Mouse (Mus musculus) neural tube, embryonic 11.5 days (tissue): Measurements from ENCODE around the gene Slit3. TPM values are rescaled to one million over a fixed set of nuclear protein-coding genes. Genes with fewer than 3 reads are reported as not detected.

ENCODE experiments used
- ATAC-seq: fragments of 200-750 bp; cut with Nextera tagmentation; 2 replicates; pipeline ENCODE4 v1.8.0; 2017; ENCODE audit warnings: moderate number of reproducible peaks, mild to moderate bottlenecking, moderate TSS enrichment, moderate library complexity; ENCODE audit not compliant: insufficient read depth, low FRiP score, low TSS enrichment
- DNase-seq: peaks from one replicate; pipeline ENCODE4 v3.0.0-alpha.2; 2015; ENCODE audit warnings: low spot score
- H3K27ac ChIP-seq: fragments of 300-500 bp; sonication (generic); 2 replicates; pipeline ENCODE4 v1.5.1; 2014; ENCODE audit warnings: low read depth, mild to moderate bottlenecking, low read length
- H3K27me3 ChIP-seq: fragments of 300-500 bp; sonication (generic); 2 replicates; pipeline ENCODE4 v1.6.1; 2014; ENCODE audit warnings: mild to moderate bottlenecking, low read length, mixed read lengths; ENCODE audit not compliant: control insufficient read depth, insufficient read depth
- H3K36me3 ChIP-seq: fragments of 300-500 bp; sonication (generic); 2 replicates; pipeline ENCODE4 v1.6.1; 2014; ENCODE audit warnings: mild to moderate bottlenecking, low read length, moderate library complexity, mixed read lengths; ENCODE audit not compliant: control insufficient read depth, insufficient read depth
- H3K4me1 ChIP-seq: fragments of 300-500 bp; sonication (generic); 2 replicates; pipeline ENCODE4 v1.6.1; 2014; ENCODE audit warnings: low read length, mixed read lengths; ENCODE audit not compliant: control insufficient read depth, insufficient read depth
- H3K4me2 ChIP-seq: fragments of 300-500 bp; sonication (generic); 2 replicates; pipeline ENCODE4 v1.6.1; 2014; ENCODE audit warnings: low read depth, mild to moderate bottlenecking, moderate library complexity
- H3K4me3 ChIP-seq: fragments of 300-500 bp; sonication (generic); 2 replicates; pipeline ENCODE4 v1.5.1; 2014; ENCODE audit warnings: low read depth, low read length
- H3K9ac ChIP-seq: fragments of 300-500 bp; sonication (generic); 2 replicates; pipeline ENCODE4 v1.6.1; 2014; ENCODE audit warnings: mild to moderate bottlenecking, low read length
- H3K9me3 ChIP-seq: fragments of 300-500 bp; sonication (generic); 2 replicates; pipeline ENCODE4 v1.6.1; 2016; ENCODE audit warnings: low read length; ENCODE audit not compliant: control insufficient read depth
- WGBS: fragments of 180-500 bp; shearing (Covaris S2); extraction: QIAGEN DNeasy Blood & Tissue Kit; methylation state at CpG from one replicate; pipeline ENCODE4 v1.1.7; 2014; 5-methylcytosine and 5-hydroxymethylcytosine counted together
- polyA plus RNA-seq: library from polyadenylated mRNA; unstranded; fragments of >200 nt; fragmentation: Nextera tagmentation; extraction: Ambion mirVana; gene quantifications from 2 replicates; pipeline ENCODE4 v1.2.1, GENCODE M21; 2014

Gene Slit3
- polyA plus RNA-seq, 1 experiment from 2014 or later: 41.3 TPM

DNA sequence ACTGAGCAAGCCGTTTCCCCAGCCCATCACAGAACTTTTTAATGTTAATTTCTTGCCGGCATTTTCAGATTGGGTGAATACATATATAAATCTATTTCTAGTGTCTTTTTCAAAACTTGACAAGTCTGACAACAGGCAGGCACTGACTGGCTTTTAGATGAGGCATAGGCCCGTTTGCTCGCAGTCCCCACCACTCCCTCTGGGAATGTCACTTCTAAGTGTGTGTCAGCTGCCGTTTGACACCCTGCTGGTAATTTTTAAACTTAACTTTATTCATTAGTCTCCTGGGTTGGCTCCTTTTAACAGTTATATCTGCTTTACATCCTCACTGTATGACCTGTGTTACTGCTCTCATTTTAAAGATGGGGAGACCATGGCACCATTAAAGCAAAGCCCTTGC lies 21.2 kb downstream of the Slit3 start:
- Histone ChIP-seq H3K36me3 (no peaks in the 10 kb centered on the region), H3K4me2 (no peak overlapping the region), H3K4me1 (no peaks in the 10 kb centered on the region), H3K9ac (no peak overlapping the region), H3K4me3 (no peak overlapping the region), H3K27ac (no peak overlapping the region), H3K27me3 (no peaks in the 10 kb centered on the region), H3K9me3 (no peaks in the 10 kb centered on the region)
- DNase-seq (no peak), ATAC-seq (no peak)
- WGBS: 72% methylated on average over 5 of the region's 5 CpGs

DNA sequence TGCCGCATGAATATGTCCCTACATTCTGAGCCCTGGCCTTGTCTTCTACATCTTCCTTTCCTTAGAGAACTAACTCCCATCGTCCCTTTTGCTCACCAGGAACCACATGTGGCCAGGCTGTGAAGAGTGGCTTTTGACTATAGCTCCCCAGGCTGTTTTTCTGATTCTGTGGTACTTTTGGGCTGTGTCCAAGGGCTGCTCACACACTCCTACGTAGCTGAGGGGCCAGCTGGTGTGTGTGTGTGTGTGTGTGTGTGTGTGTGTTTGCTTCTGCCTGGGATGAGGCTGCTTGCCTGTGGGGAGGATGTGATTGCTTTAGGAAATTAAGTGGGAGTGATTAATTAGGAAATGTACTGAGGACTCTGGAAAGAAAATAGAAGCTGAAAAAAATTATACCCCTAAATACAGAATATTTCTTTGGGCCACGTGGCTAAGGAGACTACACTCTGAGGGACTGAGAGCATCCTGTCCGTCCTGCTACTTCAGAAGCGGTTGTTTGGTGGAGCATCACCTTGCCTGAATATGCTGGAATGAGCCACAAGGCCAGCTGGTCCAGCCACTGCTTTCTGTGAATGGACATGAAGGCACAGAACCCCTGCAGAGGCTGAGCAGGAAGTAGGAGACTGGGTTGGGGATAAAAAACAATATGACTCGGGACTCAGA lies 21.8 kb downstream of the Slit3 start:
- no peaks in the 10 kb centered on the region for H3K4me1 ChIP-seq
- no peaks in the 10 kb centered on the region for H3K36me3 ChIP-seq
- H3K27ac ChIP-seq: no peak overlapping the region
- ATAC-seq: no peak
- no peak overlapping the region for H3K4me3 ChIP-seq
- DNase-seq: no peak
- WGBS: 75% methylated on average over 7 of the region's 7 CpGs
- no peaks in the 10 kb centered on the region for H3K9me3 ChIP-seq
- H3K9ac ChIP-seq: no peak overlapping the region
- no peaks in the 10 kb centered on the region for H3K27me3 ChIP-seq
- no peak overlapping the region for H3K4me2 ChIP-seq

DNA sequence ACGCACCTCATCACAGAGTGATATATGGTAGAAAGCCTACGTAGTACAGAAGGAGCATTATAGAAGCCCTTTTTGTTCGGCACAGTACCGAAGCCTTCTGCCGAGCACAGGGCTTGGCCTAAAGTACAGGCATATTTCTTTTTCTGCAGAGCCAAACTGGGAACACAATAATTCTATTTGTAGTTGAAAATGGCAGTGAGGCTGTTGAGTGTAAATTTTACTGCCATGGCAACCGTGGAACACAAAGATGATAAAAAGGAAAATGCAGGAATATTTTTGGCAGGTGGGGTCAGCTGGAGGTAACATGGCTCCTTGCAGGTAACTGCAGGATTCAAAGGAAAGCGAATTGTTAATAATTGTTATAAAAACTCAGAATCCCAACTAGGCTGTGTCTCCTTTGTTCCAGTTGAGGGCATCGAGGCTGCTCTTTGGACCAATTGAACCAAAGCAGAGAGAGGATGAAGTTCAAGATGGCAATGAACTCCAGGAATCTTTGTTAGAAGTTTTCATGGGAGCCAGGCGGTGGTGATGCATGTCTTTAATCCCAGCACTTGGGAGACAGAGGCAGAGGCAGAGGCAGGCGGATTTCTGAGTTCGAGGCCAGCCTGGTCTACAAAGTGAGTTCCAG lies 26.9 kb downstream of the Slit3 start:
- no peak for DNase-seq
- Histone ChIP-seq H3K27me3 (0 out of 2 replicates have a peak, but pooled peaks cover 3% of the 10 kb centered on the region), H3K4me3 (no peak overlapping the region), H3K4me1 (peaks cover 10% of the 10 kb centered on the region; the same call in 1 of the 2 replicates), H3K4me2 (no peak overlapping the region), H3K27ac (no peak overlapping the region), H3K36me3 (no peaks in the 10 kb centered on the region), H3K9ac (no peak overlapping the region), H3K9me3 (no peaks in the 10 kb centered on the region)
- no peak for ATAC-seq
- 87% methylated on average over 11 of the region's 11 CpGs for WGBS

DNA sequence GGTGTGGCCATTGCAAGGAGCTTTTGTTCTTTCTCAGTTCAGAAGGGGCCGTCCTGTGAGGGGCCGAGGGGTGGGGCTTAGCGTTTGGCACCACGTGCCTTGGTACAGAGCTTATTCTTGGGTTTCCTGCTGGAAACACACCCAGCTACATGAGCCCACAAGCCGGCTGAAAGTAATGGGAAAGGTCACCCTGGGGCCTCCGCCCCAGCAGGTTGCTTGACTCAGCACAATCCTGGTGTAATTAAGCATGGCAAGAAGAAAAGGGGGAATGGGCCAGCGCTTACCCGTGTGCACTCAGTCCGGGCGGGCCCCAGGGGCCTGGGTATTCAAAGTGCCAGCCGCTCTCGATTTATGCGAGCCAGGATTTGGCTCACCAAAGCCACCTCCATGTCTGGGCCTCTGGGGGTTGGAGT lies 30.5 kb downstream of the Slit3 start:
- peak; percentile 82 for DNase-seq
- Histone ChIP-seq H3K4me3 (no peak overlapping the region), H3K27me3 (peaks cover 6% of the 10 kb centered on the region; the same call in 1 of the 2 replicates), H3K4me2 (peak overlapping the region; percentile 28), H3K36me3 (no peaks in the 10 kb centered on the region), H3K27ac (no peak overlapping the region), H3K4me1 (peaks cover 10% of the 10 kb centered on the region; the same call in 1 of the 2 replicates), H3K9me3 (no peaks in the 10 kb centered on the region), H3K9ac (no peak overlapping the region)
- peak; percentile 97 for ATAC-seq
- 10% methylated on average over 13 of the region's 13 CpGs for WGBS

DNA sequence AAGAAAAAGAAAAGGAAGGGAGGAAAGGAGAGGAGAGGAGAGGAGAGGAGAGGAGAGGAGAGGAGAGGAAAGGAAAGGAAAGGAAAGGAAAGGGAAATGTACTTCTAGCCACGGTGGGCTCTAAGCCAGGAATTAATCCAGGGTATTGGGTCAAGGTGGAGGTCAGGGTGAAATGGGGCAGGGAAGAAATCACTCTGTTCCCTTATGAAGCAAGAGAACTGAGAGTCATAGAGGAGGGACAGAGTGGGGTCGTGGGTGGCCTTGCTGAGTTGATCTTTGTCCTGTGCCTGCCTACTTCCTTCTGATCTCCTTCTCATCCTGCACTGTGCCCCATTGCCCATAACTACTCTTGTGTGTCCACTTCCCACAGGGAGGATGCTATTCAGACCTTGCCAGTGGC lies 31.9 kb downstream of the Slit3 start:
- no peaks in the 10 kb centered on the region for H3K9me3 ChIP-seq
- ATAC-seq (no peak), DNase-seq (no peak)
- peaks cover 6% of the 10 kb centered on the region; the same call in 1 of the 2 replicates for H3K27me3 ChIP-seq
- H3K4me2 ChIP-seq: no peak overlapping the region
- H3K36me3 ChIP-seq: no peaks in the 10 kb centered on the region
- H3K9ac ChIP-seq: no peak overlapping the region
- no peak overlapping the region for H3K27ac ChIP-seq
- whole genome bisulfite sequencing: 68% methylated on average over 2 of the region's 2 CpGs
- H3K4me3 ChIP-seq: no peak overlapping the region
- peaks cover 10% of the 10 kb centered on the region; the same call in 1 of the 2 replicates for H3K4me1 ChIP-seq

DNA sequence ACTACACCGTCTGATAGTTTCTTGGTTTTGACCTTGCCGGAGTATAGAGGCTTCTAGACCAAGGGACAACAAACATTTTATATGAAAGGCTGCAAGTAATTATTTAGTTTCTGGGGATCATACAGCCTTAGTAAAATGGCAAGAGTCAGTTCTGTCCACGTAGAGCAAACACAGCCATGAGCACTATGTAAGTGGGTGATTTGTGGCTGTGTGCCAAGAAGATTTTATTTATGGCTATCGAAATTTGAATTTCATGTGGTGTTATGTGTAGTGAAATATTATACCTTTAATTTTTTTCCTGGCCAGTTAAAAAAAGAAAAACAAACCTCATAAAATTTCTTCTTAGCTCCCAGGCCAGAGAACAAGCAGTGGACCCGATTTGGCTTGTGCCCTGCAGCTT lies 33.4 kb downstream of the Slit3 start:
- peaks cover 6% of the 10 kb centered on the region; the same call in 1 of the 2 replicates for H3K27me3 ChIP-seq
- ATAC-seq: no peak
- no peak overlapping the region for H3K4me2 ChIP-seq
- peaks cover 10% of the 10 kb centered on the region; the same call in 1 of the 2 replicates for H3K4me1 ChIP-seq
- no peak overlapping the region for H3K9ac ChIP-seq
- WGBS: 84% methylated on average over 5 of the region's 5 CpGs
- H3K36me3 ChIP-seq: no peaks in the 10 kb centered on the region
- H3K4me3 ChIP-seq: no peak overlapping the region
- H3K9me3 ChIP-seq: no peaks in the 10 kb centered on the region
- no peak for DNase-seq
- no peak overlapping the region for H3K27ac ChIP-seq

DNA sequence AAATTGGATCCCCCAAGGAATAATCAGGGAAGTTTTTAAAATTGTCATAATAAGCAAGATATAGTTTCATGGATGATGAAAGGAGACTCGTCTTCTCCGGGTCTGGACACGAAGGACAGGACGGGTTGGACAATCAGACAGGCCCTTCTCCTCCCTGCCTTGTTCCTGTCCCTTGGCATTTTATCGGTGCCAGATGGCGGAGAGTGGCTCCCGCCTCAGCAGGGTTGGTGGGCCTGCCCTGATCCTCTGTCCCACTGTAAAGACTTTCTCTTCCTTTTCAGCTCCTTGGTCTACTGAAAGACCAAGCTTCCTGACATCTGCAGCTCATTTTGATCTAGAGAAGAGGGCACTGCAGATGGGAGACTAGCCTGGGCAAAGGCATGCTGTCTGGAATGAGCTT lies 34.3 kb downstream of the Slit3 start:
- Histone ChIP-seq H3K4me3 (no peak overlapping the region), H3K4me2 (no peak overlapping the region), H3K36me3 (no peaks in the 10 kb centered on the region), H3K9me3 (no peaks in the 10 kb centered on the region), H3K27ac (no peak overlapping the region), H3K4me1 (peaks cover 10% of the 10 kb centered on the region; the same call in 1 of the 2 replicates), H3K27me3 (peaks cover 3% of the 10 kb centered on the region; the same call in 1 of the 2 replicates), H3K9ac (no peak overlapping the region)
- no peak for ATAC-seq
- no peak for DNase-seq
- 87% methylated on average over 7 of the region's 7 CpGs for WGBS

DNA sequence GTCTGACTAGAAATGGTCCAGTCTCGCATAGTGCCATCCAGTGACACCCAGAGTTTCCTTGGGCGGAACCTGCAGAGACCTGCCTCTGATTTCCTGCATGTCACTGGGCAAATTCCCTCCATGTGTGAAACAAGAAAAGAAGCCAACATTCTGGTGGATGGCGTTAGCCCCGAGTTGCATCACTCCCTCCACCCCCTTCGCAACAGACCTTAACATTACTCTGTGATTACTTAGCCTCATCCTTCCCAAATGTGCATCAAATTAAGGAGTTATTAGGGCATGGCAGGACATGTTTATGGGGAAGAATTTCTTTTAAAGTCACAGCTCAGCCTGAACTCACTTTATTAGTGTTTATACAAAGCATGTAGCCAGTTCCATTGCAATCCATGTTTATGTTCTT lies 35.7 kb downstream of the Slit3 start:
- H3K4me1 ChIP-seq: peaks cover 2% of the 10 kb centered on the region; the same call in 1 of the 2 replicates
- no peak overlapping the region for H3K4me3 ChIP-seq
- ATAC-seq (no peak), DNase-seq (no peak)
- peaks cover 3% of the 10 kb centered on the region; the same call in 1 of the 2 replicates for H3K27me3 ChIP-seq
- H3K4me2 ChIP-seq: no peak overlapping the region
- WGBS: 89% methylated on average over 5 of the region's 5 CpGs
- no peaks in the 10 kb centered on the region for H3K36me3 ChIP-seq
- no peak overlapping the region for H3K27ac ChIP-seq
- H3K9me3 ChIP-seq: no peaks in the 10 kb centered on the region
- H3K9ac ChIP-seq: no peak overlapping the region
